Mouse (Mus musculus): Measurements from ENCODE around the gene Adcy10. TPM values are rescaled to one million over a fixed set of nuclear protein-coding genes. Genes with fewer than 3 reads are reported as not detected.
A peak's percentile ranks its signal among the peaks of the same experiment; 100 is the strongest.

Adcy10 gene
- total RNA-seq, 1 experiment = 0.22 TPM

DNA sequence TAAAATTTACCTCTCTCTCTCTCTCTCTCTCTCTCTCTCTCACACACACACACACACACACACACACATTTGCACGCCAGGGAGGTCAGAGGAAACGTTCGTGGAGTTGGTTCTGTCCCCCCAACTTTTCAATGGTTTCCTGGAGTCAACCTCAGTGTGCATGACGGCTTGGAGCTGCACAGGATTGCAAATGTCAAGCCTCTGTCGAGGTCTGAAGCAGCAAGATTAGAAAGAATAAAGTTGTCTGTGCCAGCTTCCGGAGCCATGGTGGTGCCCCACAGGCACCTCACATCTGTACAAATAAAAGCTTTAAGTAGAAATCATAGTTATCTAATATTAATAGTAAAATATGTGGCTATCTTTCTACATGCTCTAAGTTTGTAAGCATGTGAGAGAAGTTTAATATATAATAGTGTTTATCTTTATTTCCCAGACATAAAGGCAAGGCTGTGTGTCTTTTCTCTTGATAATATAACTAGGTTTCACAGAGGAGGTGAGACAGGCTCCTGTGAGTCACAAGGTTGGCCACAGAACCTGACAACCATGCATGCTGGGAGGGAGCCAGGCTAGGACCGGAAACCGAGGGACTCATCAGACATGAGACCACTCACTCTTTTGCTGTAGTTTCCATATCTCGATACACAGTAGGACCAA, 91.6 kb downstream of the Adcy10 start:
- no peak for DNase-seq (ENCODE audit: low read depth, low spot score)
- H3K9me3 ChIP-seq (ENCODE audit: control insufficient read depth, insufficient read depth, low read depth, low read length) = no peaks in the 10 kb centered on the region
- H3K9ac ChIP-seq (ENCODE audit: insufficient read depth, low read depth, low read length, poor library complexity, severe bottlenecking) = no peak overlapping the region
- H3K4me1 ChIP-seq (ENCODE audit: control insufficient read depth in 2 of 2, insufficient read depth in 2 of 2, low read length in 2 of 2, poor library complexity in 1 of 2) = 0 out of 4 replicates have a peak, but pooled peaks cover 0 to 2% of the 10 kb centered on the region in 2 experiments
- no peak for TF ChIP-seq MAFK (IDR thresholded peaks at IDR 0.05; ENCODE audit: insufficient read depth, low read depth, low read length)
- no peak for TF ChIP-seq CHD2 (IDR thresholded peaks at IDR 0.05; ENCODE audit: low read depth, low read length)
- TF ChIP-seq ZNF384 (IDR thresholded peaks at IDR 0.05; ENCODE audit: low read depth, low read length) = no peak
- no peak for TF ChIP-seq HCFC1 (IDR thresholded peaks at IDR 0.05; ENCODE audit: borderline replicate concordance, insufficient read depth, low read length)
- TF ChIP-seq ZC3H11A (IDR thresholded peaks at IDR 0.05; ENCODE audit: borderline replicate concordance, low read depth, low read length) = no peak
- H3K4me3 ChIP-seq (ENCODE audit: insufficient read depth in 1 of 2, low read depth in 1 of 2, low read length in 2 of 2, poor library complexity in 1 of 2, severe bottlenecking in 1 of 2) = no peak overlapping the region
- in situ Hi-C loops (cut with MboI; ENCODE audit: low sequenced_read_pairs in 2 of 2, unreplicated experiment in 2 of 2) = no loop called here
- no peak overlapping the region for H3K27ac ChIP-seq (ENCODE audit: insufficient read depth, low read depth, low read length, poor library complexity, severe bottlenecking)
- no peaks in the 10 kb centered on the region for H3K36me3 ChIP-seq (ENCODE audit: control insufficient read depth, insufficient read depth, low read length, poor library complexity, severe bottlenecking)

GRCm38 (mm10) chr1:165579332-165579731, 94.3 kb downstream of the Adcy10 start:
- no peaks in the 10 kb centered on the region for H3K36me3 ChIP-seq (ENCODE audit: control insufficient read depth, insufficient read depth, low read length, poor library complexity, severe bottlenecking)
- no peak overlapping the region for H3K27ac ChIP-seq (ENCODE audit: insufficient read depth, low read depth, low read length, poor library complexity, severe bottlenecking)
- H3K9ac ChIP-seq (ENCODE audit: insufficient read depth, low read depth, low read length, poor library complexity, severe bottlenecking) = no peak overlapping the region
- in situ Hi-C loops (cut with MboI; ENCODE audit: low sequenced_read_pairs in 2 of 2, unreplicated experiment in 2 of 2) = no loop called here
- no peak overlapping the region for H3K4me3 ChIP-seq (ENCODE audit: insufficient read depth in 1 of 2, low read depth in 1 of 2, low read length in 2 of 2, poor library complexity in 1 of 2, severe bottlenecking in 1 of 2)
- peak; percentile 35 for DNase-seq (ENCODE audit: low read depth, low spot score)
- TF ChIP-seq HCFC1 (IDR thresholded peaks at IDR 0.05; ENCODE audit: borderline replicate concordance, insufficient read depth, low read length) (no peak), ZNF384 (IDR thresholded peaks at IDR 0.05; ENCODE audit: low read depth, low read length) (no peak), ZC3H11A (IDR thresholded peaks at IDR 0.05; ENCODE audit: borderline replicate concordance, low read depth, low read length) (peak; percentile 27; the same call in 1 of the 2 replicates)
- no peaks in the 10 kb centered on the region for H3K9me3 ChIP-seq (ENCODE audit: control insufficient read depth, insufficient read depth, low read depth, low read length)
- 0 out of 4 replicates have a peak, but pooled peaks cover 0 to 2% of the 10 kb centered on the region in 2 experiments for H3K4me1 ChIP-seq (ENCODE audit: control insufficient read depth in 2 of 2, insufficient read depth in 2 of 2, low read length in 2 of 2, poor library complexity in 1 of 2)

GRCm38 (mm10) chr1:165581255-165581654, 96.3 kb downstream of the Adcy10 start:
- DNase-seq (ENCODE audit: low read depth, low spot score) = no peak
- H3K4me1 ChIP-seq (ENCODE audit: control insufficient read depth in 2 of 2, insufficient read depth in 2 of 2, low read length in 2 of 2, poor library complexity in 1 of 2) = no peaks in the 10 kb centered on the region
- no peak overlapping the region for H3K9ac ChIP-seq (ENCODE audit: insufficient read depth, low read depth, low read length, poor library complexity, severe bottlenecking)
- H3K27ac ChIP-seq (ENCODE audit: insufficient read depth, low read depth, low read length, poor library complexity, severe bottlenecking) = no peak overlapping the region
- no peak overlapping the region for H3K4me3 ChIP-seq (ENCODE audit: insufficient read depth in 1 of 2, low read depth in 1 of 2, low read length in 2 of 2, poor library complexity in 1 of 2, severe bottlenecking in 1 of 2)
- no peaks in the 10 kb centered on the region for H3K36me3 ChIP-seq (ENCODE audit: control insufficient read depth, insufficient read depth, low read length, poor library complexity, severe bottlenecking)
- TF ChIP-seq CHD2 (IDR thresholded peaks at IDR 0.05; ENCODE audit: low read depth, low read length) (no peak), MAFK (IDR thresholded peaks at IDR 0.05; ENCODE audit: insufficient read depth, low read depth, low read length) (no peak), ZC3H11A (IDR thresholded peaks at IDR 0.05; ENCODE audit: borderline replicate concordance, low read depth, low read length) (no peak), ZNF384 (IDR thresholded peaks at IDR 0.05; ENCODE audit: low read depth, low read length) (no peak), HCFC1 (IDR thresholded peaks at IDR 0.05; ENCODE audit: borderline replicate concordance, insufficient read depth, low read length) (no peak)
- in situ Hi-C loops (cut with MboI; ENCODE audit: low sequenced_read_pairs in 2 of 2, unreplicated experiment in 2 of 2) = no loop called here
- H3K9me3 ChIP-seq (ENCODE audit: control insufficient read depth, insufficient read depth, low read depth, low read length) = no peaks in the 10 kb centered on the region

- Histone ChIP-seq H3K27ac (ENCODE audit: insufficient read depth, low read depth, low read length, poor library complexity, severe bottlenecking) (no peak overlapping the region), H3K4me1 (ENCODE audit: control insufficient read depth in 2 of 2, insufficient read depth in 2 of 2, low read length in 2 of 2, poor library complexity in 1 of 2) (peaks cover 0 to 2% of the 10 kb centered on the region in 2 experiments; a peak in 1 of 4 replicates), H3K9ac (ENCODE audit: insufficient read depth, low read depth, low read length, poor library complexity, severe bottlenecking) (no peak overlapping the region), H3K4me3 (ENCODE audit: insufficient read depth in 1 of 2, low read depth in 1 of 2, low read length in 2 of 2, poor library complexity in 1 of 2, severe bottlenecking in 1 of 2) (no peak overlapping the region), H3K36me3 (ENCODE audit: control insufficient read depth, insufficient read depth, low read length, poor library complexity, severe bottlenecking) (no peaks in the 10 kb centered on the region), H3K9me3 (ENCODE audit: control insufficient read depth, insufficient read depth, low read depth, low read length) (no peaks in the 10 kb centered on the region)
- TF ChIP-seq MAFK (IDR thresholded peaks at IDR 0.05; ENCODE audit: insufficient read depth, low read depth, low read length) = no peak
- peak; percentile 67; the same call in 1 of the 2 replicates for TF ChIP-seq ZC3H11A (IDR thresholded peaks at IDR 0.05; ENCODE audit: borderline replicate concordance, low read depth, low read length)
- peak; percentile 80 for DNase-seq (ENCODE audit: low read depth, low spot score)
- in situ Hi-C loops (cut with MboI; ENCODE audit: low sequenced_read_pairs in 2 of 2, unreplicated experiment in 2 of 2) = no loop called here
Observed at GRCm38 (mm10) chr1:165583529-165584184, 98.7 kb downstream of the Adcy10 start.
